Mouse (Mus musculus) heart, postnatal 0 days (tissue): ENCODE results near the gene Casp8.

Source experiments
- CTCF ChIP-seq: IDR thresholded peaks from 2 replicates; pipeline ENCODE4 v1.5.1; 2016; ENCODE audit warnings: antibody characterized with exemption, control low read depth, low read depth
- EP300 ChIP-seq: IDR thresholded peaks from 2 replicates; pipeline ENCODE4 v1.6.1; 2016; ENCODE audit warnings: antibody characterized with exemption, low read depth

DNA sequence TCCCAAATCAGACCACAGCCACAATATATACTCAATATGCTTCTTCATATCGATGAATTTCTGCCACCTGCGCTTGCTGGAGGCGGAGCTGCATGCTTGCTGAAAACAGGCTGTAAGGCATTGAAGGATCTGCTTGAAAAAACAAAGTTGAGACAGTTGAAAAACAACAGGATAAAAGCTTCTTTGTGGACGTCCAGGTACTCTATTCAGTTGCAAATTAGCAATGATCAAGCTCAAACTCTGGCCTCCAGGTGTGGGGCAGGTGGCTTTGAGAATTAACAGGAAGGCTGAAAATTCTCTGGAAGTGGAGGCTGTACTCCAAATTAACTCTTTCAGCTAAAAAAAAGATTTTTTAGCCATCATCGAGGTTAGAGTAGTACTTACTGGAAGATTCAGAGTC lies 32.6 kb upstream of the Casp8 start:
- TF ChIP-seq EP300: no peak
- TF ChIP-seq CTCF: no peak
